Mouse (Mus musculus): ENCODE measurements around the gene Grtp1.

GRCm38 (mm10) chr8:13205311-13205710 is 4.9 kb upstream of the Grtp1 start:
- TF ChIP-seq CTCF (IDR thresholded peaks at IDR 0.05; ENCODE audit: borderline replicate concordance, control insufficient read depth, extremely low read depth, insufficient read depth, low read length, poor library complexity) (no peak), POLR2A (IDR thresholded peaks at IDR 0.05; ENCODE audit: control insufficient read depth, extremely low read depth, insufficient read depth, low read length, poor library complexity) (no peak)
